Mouse (Mus musculus) E14TG2a.4 (cell line): ENCODE measurements around the gene Gnb1l.

Source experiments
- CTCF ChIP-seq: conservative IDR thresholded peaks from 2 replicates; pipeline ENCODE4 v1.5.1; 2014; ENCODE audit warnings: low read length
- NANOG ChIP-seq: IDR thresholded peaks from 2 replicates; pipeline ENCODE4 v1.6.1; 2014; ENCODE audit warnings: borderline replicate concordance, low read length, mixed read lengths
- POU5F1 ChIP-seq: IDR thresholded peaks from 2 replicates; pipeline ENCODE4 v1.6.1; 2014; ENCODE audit warnings: low read length, borderline replicate concordance

- TF ChIP-seq CTCF: no peak
- no peak for TF ChIP-seq POU5F1
- TF ChIP-seq NANOG: no peak
These were observed 13.6 kb upstream of the Gnb1l start for GRCm38 (mm10) chr16:18484794-18485435.
